Mouse (Mus musculus): ENCODE measurements at regions not wholly inside any gene's neighbourhood (a gene's known extent, or its start where the extent isn't known, plus 50 kb on each side); places are given as distances from the start of the nearest gene placed in this dataset.

- TF ChIP-seq POLR2A (IDR thresholded peaks at IDR 0.05; ENCODE audit: control insufficient read depth, extremely low read depth, insufficient read depth, low read length, poor library complexity) (no peak), CTCF (IDR thresholded peaks at IDR 0.05; ENCODE audit: borderline replicate concordance, control insufficient read depth, extremely low read depth, insufficient read depth, low read length, poor library complexity) (no peak)
Observed at GRCm38 (mm10) chr2:123551249-123551850, 538.4 kb upstream of the Sema6d start.
